Mouse (Mus musculus): ENCODE data around the gene Spata9.

Gene Spata9

DNA sequence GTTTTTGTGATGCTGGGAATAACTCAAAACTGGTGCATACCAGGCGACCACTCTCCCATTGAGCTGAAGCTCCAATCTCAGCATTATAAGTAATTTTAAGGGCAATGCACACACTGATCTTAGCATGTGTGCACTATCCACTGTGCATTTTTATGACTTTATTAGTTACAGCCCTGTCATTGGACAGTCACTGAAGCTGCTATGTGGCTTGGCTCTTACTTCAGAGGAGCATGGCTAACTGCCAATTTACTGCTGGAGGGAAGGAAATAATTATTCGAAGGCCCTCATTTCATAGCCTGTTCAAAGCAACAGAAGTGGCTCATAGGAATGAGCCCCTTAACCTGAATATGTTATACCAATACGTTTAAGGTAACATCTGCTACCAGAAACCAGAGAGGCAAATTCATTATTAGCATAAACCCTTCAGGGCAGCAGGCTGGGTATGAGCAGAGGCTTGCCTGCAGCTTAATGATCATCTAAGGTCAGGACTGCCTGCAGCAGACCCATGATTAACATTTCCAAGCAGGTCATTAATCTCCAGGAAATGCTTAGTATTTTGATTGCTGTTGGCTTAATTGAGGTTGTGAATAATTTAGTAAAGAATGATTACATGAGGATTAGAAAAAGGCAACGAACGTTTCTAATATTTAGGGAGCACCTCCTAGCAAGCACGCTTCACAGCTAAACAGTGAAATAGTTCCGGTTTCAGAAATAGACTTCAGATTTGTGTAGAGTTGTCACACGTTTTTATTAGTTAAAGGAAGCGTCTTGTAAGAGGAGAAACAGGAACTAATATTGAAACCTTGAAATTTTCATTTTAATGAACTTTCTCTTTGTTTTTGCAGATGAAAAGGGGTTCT lies 25.4 kb downstream of the Spata9 start:
- no peak for DNase-seq

DNA sequence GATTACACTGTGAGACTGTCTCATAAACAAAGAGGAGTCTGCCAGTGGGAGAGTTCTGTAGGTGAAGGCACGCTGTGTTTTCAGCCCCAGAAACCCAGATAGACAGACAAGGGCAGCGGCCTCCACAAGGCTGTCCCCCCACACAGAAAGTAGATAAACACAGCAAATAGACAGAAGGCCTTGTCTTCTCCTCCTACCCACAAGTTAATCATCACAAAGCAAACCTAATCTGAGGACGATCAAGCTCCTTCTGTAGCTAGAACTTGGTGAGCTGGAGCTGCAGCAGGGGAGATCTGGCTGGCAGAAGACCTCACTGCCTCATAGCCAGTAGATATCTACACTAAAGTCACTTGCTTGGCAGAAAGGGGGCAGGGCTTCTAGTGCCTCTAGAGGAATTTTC lies 36.3 kb downstream of the Spata9 start:
- DNase-seq, result no peak

DNA sequence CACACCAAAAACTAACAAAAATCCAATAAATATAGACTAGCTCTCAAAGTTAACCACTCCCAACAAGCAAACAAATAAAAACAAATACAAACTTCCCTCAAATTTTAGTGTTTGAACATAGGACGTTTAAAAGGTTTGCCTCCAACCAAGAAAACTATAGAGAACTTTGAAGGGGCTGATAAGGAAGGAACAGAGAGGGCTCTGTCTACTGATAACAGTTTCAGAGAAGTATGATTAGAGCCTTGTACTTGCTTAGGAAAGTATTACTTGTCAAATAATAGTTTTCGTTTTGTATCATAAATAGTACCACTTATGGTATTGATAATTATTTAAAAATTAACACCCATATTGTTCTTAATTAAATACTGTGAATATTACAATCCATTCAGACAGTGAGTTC lies 47.6 kb downstream of the Spata9 start:
- DNase-seq, result no peak

DNA sequence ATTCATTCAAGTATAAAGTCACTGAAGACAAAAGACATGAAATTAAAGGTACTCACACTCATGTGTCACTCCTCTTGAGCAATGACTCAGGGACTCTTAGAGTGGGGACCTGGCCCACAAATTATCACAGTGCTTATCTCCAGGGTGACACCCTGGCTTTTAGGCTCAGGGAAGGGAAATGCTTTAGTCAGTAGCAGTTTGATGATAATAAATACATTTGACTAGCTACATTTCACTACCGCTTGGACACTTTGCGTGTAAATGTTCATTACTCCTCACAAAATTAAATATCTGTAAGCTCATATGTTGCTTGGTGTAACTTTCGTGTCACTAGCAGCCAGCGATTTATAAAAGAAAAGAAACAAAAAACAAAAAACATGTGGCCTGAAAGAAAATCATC lies 50.5 kb downstream of the Spata9 start:
- no peak for DNase-seq

DNA sequence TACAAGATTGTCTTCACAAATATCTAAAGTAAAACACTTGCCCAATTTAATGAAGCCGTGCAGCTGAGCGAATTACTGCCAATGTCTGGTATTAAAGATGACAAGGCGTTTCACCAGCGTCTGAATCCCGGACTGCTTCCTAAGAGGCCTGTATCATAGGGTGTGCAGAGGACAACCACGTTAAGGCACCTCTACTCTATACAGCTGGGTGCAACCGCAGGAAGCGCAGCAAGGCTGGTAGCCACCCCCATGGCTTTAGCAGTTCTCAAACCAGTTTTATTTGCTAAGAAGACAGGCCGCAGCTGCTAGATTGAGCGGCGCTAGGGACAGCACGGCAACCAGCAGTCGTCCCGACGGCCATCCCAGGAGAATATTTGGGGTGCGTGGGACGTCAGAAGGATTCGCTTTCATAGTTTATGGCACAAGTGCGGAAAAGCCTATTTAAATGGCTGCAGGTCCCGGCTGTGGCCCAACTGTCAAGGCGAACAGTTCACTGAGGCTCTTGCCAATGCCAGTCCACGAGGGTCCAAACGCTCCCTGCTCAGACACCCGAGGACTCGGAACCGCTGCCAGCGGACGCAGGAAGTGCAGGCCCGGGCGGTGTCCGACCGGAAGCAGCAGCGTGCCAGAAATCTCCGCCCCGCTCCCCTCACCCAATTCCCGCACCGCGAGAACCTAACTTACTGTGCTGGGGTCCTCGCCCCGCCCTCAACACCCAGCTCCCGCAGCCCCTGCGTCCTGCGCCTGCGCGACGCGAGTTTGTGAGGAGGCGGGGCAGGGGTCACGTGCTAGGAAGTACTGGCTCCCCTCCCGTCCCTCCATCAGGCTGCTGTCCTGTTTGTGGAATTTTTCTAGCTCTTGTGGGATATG lies 51.3 kb downstream of the Spata9 start, which contains the start of gene Rfesd:
Gene Rfesd (minus strand): TSS at position 746 of the 870 bp plus-strand sequence.
- DNase-seq, result peak; percentile 97

DNA sequence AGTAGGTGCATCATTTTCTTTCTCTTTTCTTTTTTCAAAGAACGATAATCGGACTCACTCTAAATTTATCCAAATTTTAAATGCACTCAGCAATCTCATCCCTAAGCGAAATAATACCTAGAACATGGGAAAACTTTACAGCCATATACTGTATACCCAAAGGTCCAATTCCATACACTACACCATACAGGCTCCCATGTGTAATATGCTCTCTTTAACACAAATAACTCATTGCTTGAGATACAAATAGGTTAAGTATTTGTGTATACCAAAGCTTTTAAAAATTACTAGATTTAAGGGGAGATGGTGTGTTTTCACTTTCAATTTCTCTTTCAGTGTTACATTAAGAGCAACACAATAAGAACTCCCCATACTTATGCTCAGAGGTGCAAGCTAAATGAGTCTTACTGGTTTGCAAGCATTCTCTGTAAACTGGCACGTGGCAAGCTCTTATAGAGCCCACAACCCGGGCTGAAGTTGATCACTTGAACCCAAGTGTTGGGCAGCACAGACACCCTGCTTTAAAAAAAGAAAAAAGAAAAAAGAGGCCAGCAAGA lies 52.0 kb downstream of the Spata9 start:
- no peak for DNase-seq

DNA sequence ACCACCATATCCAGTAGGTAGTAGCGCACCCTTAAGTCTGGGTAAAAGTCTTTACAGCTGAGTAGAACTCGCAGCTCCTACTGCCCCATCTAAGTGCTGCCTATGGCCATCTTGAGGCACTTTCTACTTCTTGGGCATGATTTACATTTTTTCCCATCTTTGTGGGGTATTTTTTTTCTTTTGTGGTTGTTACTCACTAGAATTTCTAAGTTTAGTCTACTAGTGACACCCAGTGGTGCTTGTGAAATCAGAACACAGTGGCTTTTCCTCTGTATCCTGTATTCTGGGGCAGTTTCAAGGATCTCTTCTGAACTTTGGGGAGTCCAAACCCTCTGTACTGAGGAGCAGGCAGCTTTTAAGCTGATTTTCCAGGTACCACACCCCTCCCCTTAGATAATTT lies 54.8 kb downstream of the Spata9 start:
- DNase-seq, result no peak

DNA sequence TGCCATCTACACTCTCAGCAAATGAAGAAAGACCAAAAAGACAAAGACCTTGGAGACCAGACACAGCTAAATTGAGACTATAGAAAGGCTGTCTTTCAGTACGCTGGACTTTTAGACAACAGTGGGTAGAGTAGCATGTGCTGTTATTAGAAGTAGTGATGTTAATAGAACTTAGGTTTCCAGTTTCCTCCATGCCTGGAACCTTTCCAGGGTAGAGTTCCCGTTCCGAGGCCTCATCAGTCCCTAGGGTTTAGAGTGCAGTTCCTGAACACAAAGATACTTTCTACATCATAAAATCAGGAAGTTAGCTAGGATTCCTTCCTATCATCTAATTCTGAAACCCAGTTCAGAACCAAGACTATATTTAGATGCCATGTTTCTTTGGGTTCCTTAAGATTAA lies 57.6 kb downstream of the Spata9 start:
- DNase-seq, result no peak

DNA sequence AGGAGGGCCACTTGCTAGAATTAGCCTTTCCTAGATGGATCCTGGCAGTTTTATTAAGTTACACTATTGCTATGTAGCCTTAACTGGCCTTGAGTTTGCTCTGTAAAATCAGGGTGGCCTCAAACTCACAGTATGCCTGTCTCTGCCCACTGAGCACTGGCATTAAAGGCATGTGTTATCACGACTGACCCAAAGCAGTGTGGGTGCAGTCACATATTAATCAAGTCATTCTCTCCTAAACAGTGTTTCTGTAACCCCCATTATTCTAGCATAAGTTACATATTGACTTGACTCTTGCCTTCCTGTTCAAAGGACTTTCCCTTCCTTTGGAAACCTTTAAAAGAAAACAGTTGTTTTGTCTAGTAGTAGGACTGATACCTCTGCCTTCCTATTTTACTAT lies 75.5 kb downstream of the Spata9 start:
- no peak for DNase-seq

DNA sequence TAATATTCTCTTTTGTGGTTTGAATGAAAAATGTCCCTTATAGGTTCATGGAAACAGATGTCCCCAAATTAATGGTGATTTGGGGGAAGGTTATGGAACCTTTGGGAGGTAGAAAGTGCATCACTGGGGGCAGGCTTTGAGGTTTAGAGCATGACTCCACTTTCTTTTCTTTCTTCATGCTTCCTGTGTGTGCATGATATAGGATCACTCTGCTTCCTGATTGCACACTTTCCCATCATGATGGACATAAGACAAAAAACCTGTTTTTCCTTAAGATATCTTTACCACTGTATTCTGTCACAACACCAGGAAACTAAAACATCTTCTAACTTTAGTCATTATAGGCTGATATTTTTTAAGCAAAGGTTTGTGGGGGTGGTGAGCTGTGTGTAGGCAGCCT lies 78.0 kb downstream of the Spata9 start:
- no peak for DNase-seq

All from lung, adult 18-20 months (tissue).